Mouse (Mus musculus) CH12.LX (cell line): Measurements from ENCODE around the gene Sez6l2. TPM values are rescaled to one million over a fixed set of nuclear protein-coding genes. Genes with fewer than 3 reads are reported as not detected.

ENCODE experiments used
- DNase-seq: peaks from one replicate; pipeline ENCODE4 v3.0.0-alpha.2; 2013; ENCODE audit errors: extremely low read depth
- H3K27ac ChIP-seq: 2 replicates; pipeline ENCODE4 v1.5.1; 2012; ENCODE audit warnings: low read depth, mild to moderate bottlenecking, control low read depth, moderate library complexity; ENCODE audit not compliant: insufficient read depth
- H3K27me3 ChIP-seq: replicated peaks from 2 replicates; pipeline ENCODE3; 2012; ENCODE audit warnings: inconsistent platforms
- H3K36me3 ChIP-seq, 2 experiments: replicated peaks in 1 of 2; 2 replicates each; pipeline versions ENCODE3 to v1.6.1; 2012; ENCODE audit warnings: inconsistent platforms in 1 of 2, low read length in 1 of 2, mild to moderate bottlenecking in 1 of 2, mixed read lengths in 1 of 2, moderate library complexity in 1 of 2; ENCODE audit not compliant: control insufficient read depth in 1 of 2, insufficient read depth in 1 of 2
- H3K4me1 ChIP-seq, 2 experiments: 2 replicates each; pipeline ENCODE4 v1.6.1; 2012; ENCODE audit warnings: inconsistent platforms in 1 of 2, moderate library complexity in 1 of 2; ENCODE audit not compliant: insufficient read depth in 2 of 2, control insufficient read depth in 1 of 2
- H3K4me2 ChIP-seq: 2 replicates; pipeline ENCODE4 v1.6.1; 2012; ENCODE audit warnings: low read depth, mild to moderate bottlenecking, control low read depth; ENCODE audit not compliant: poor library complexity, insufficient read depth, severe bottlenecking
- H3K4me3 ChIP-seq, 3 experiments: fragments of 150-350 bp in 1 of 3; sonication (generic) in 1 of 3; replicated peaks in 1 of 3; 2 replicates each; pipeline versions ENCODE3 to v1.5.1; 2011 to 2012; ENCODE audit warnings: low read depth in 2 of 3, low read length in 2 of 3, mild to moderate bottlenecking in 2 of 3, moderate library complexity in 2 of 3, control low read depth in 1 of 3, improper control_type of control experiment in 1 of 3, inconsistent platforms in 1 of 3, mixed read lengths in 1 of 3; ENCODE audit not compliant: poor library complexity in 1 of 3
- H3K79me2 ChIP-seq: replicated peaks from 2 replicates; pipeline ENCODE4 v1.6.1; 2012; ENCODE audit warnings: mild to moderate bottlenecking, moderate library complexity; ENCODE audit not compliant: control insufficient read depth, poor library complexity, insufficient read depth, severe bottlenecking; ENCODE audit errors: extremely low read depth
- H3K9ac ChIP-seq: 2 replicates; pipeline ENCODE4 v1.6.1; 2012; ENCODE audit warnings: low read depth, mild to moderate bottlenecking, control low read depth, moderate library complexity; ENCODE audit not compliant: insufficient read depth
- H3K9me3 ChIP-seq: replicated peaks from 2 replicates; pipeline ENCODE3; 2012; ENCODE audit warnings: low read length, inconsistent platforms, mixed read lengths
- CHD2 ChIP-seq: IDR thresholded peaks from 2 replicates; pipeline ENCODE4 v1.6.1; 2011; ENCODE audit warnings: low read length, improper control_type of control experiment
- CTCF ChIP-seq, 2 experiments: IDR thresholded peaks in 1 of 2; conservative IDR thresholded peaks in 1 of 2; 2 replicates each; pipeline ENCODE4 v1.5.1; 2011 to 2012; ENCODE audit warnings: low read depth in 2 of 2, low read length in 2 of 2, improper control_type of control experiment in 1 of 2, inconsistent platforms in 1 of 2, mild to moderate bottlenecking in 1 of 2, moderate library complexity in 1 of 2
- ELF1 ChIP-seq: IDR thresholded peaks from 2 replicates; pipeline ENCODE4 v1.6.1; 2014; ENCODE audit warnings: low read depth, mild to moderate bottlenecking, inconsistent platforms, low read length, improper control_type of control experiment
- ETS1 ChIP-seq: conservative IDR thresholded peaks from 2 replicates; pipeline ENCODE4 v1.6.1; 2012; ENCODE audit warnings: low read depth, mild to moderate bottlenecking, inconsistent platforms, low read length, improper control_type of control experiment, moderate library complexity
- GABPA ChIP-seq: IDR thresholded peaks from 2 replicates; pipeline ENCODE4 v1.6.1; 2012; ENCODE audit warnings: low read depth, low read length, improper control_type of control experiment, inconsistent platforms; ENCODE audit not compliant: insufficient replicate concordance
- IRF4 ChIP-seq: IDR thresholded peaks from 2 replicates; pipeline ENCODE4 v1.6.1; 2014; ENCODE audit warnings: low read depth, mild to moderate bottlenecking, inconsistent platforms, low read length, improper control_type of control experiment
- JUND ChIP-seq: conservative IDR thresholded peaks from 2 replicates; pipeline ENCODE4 v1.6.1; 2011; ENCODE audit warnings: low read depth, low read length, improper control_type of control experiment
- KAT2A ChIP-seq: IDR thresholded peaks from 2 replicates; pipeline ENCODE4 v1.6.1; 2012; ENCODE audit warnings: low read length, improper control_type of control experiment, inconsistent platforms; ENCODE audit not compliant: insufficient replicate concordance
- MEF2A ChIP-seq: IDR thresholded peaks from 2 replicates; pipeline ENCODE4 v1.6.1; 2014; ENCODE audit warnings: low read depth, mild to moderate bottlenecking, inconsistent platforms, low read length, improper control_type of control experiment, borderline replicate concordance
- NELFE ChIP-seq: IDR thresholded peaks from 2 replicates; pipeline ENCODE4 v1.6.1; 2011; ENCODE audit warnings: low read depth, low read length, improper control_type of control experiment
- NRF1 ChIP-seq: IDR thresholded peaks from 2 replicates; pipeline ENCODE4 v1.6.1; 2014; ENCODE audit warnings: low read depth, mild to moderate bottlenecking, inconsistent platforms, low read length, improper control_type of control experiment, moderate library complexity
- PAX5 ChIP-seq: IDR thresholded peaks from 2 replicates; pipeline ENCODE4 v1.6.1; 2012; ENCODE audit warnings: low read length, inconsistent platforms, mixed read lengths
- POLR2A ChIP-seq: IDR thresholded peaks from 2 replicates; pipeline ENCODE4 v1.6.1; 2011; ENCODE audit warnings: low read depth, mild to moderate bottlenecking, improper control_type of control experiment, low read length
- POLR2AphosphoS2 ChIP-seq: IDR thresholded peaks from 2 replicates; pipeline ENCODE4 v1.6.1; 2011; ENCODE audit warnings: low read depth, low read length, improper control_type of control experiment
- RAD21 ChIP-seq: IDR thresholded peaks from 2 replicates; pipeline ENCODE4 v1.6.1; 2011; ENCODE audit warnings: low read depth, mild to moderate bottlenecking, low read length, improper control_type of control experiment, moderate library complexity
- SIN3A ChIP-seq: IDR thresholded peaks from 2 replicates; pipeline ENCODE4 v1.6.1; 2012; ENCODE audit warnings: low read length, improper control_type of control experiment, inconsistent platforms
- SMC3 ChIP-seq: IDR thresholded peaks from 2 replicates; pipeline ENCODE4 v1.6.1; 2011; ENCODE audit warnings: low read depth, low read length, improper control_type of control experiment
- TBP ChIP-seq: conservative IDR thresholded peaks from 2 replicates; pipeline ENCODE4 v1.6.1; 2011; ENCODE audit warnings: low read depth, low read length, improper control_type of control experiment
- TCF12 ChIP-seq: IDR thresholded peaks from 2 replicates; pipeline ENCODE4 v1.6.1; 2014; ENCODE audit warnings: low read depth, mild to moderate bottlenecking, inconsistent platforms, low read length, improper control_type of control experiment
- USF2 ChIP-seq: conservative IDR thresholded peaks from 2 replicates; pipeline ENCODE4 v1.6.1; 2011; ENCODE audit warnings: low read depth, low read length, improper control_type of control experiment
- ZC3H11A ChIP-seq: IDR thresholded peaks from 2 replicates; pipeline ENCODE4 v1.6.1; 2012; ENCODE audit warnings: low read depth, mild to moderate bottlenecking, inconsistent platforms, low read length, improper control_type of control experiment
- ZMIZ1 ChIP-seq: IDR thresholded peaks from 2 replicates; pipeline ENCODE4 v1.6.1; 2012; ENCODE audit warnings: low read depth, mild to moderate bottlenecking, inconsistent platforms, low read length, improper control_type of control experiment
- ZNF384 ChIP-seq: IDR thresholded peaks from 2 replicates; pipeline ENCODE4 v1.6.1; 2012; ENCODE audit warnings: low read depth, low read length, improper control_type of control experiment, inconsistent platforms
- dilution Hi-C: fragments of 300-500 bp; cut with MboI; formaldehyde crosslinking; loops from 2 replicates; pipeline ENCODE4 v1.14.3; 2020; ENCODE audit warnings: low sequenced_read_pairs; ENCODE audit not compliant: extremely low pct_unique_long_range_greater_than_20kb, extremely low pct_ligation_motif_present
- in situ Hi-C: fragments of 300-500 bp; cut with MboI; formaldehyde crosslinking; loops from 3 replicates; pipeline ENCODE4 v1.14.3; 2019; ENCODE audit warnings: low sequenced_read_pairs, low pct_ligation_motif_present, low pct_unique_long_range_greater_than_20kb, mixed read lengths
- polyA plus RNA-seq: library from polyadenylated mRNA; unstranded; fragments of >175 nt; gene quantifications from 2 replicates; pipeline ENCODE4 v1.2.1, GENCODE M21; 2012; ENCODE audit warnings: low read depth; ENCODE audit not compliant: insufficient read length
- total RNA-seq, 2 experiments: library from RNA; depleted of rRNA; stranded (reverse); fragments of 300-350 nt in 1 of 2; fragments of >200 nt in 1 of 2; gene quantifications; 2 replicates each; pipeline ENCODE4 v1.2.3; 2012 to 2014

The Sez6l2 gene
- total and polyA plus RNA-seq, 3 experiments = 7.2 to 29.3 (median 9.9) TPM

DNA sequence TGATC is 65.9 kb downstream of the Sez6l2 start, which contains the start of gene Pagr1b:
TSS of gene Pagr1b (minus strand) at position 4 of the 5 bp plus-strand sequence.
- in situ Hi-C loops (loop anchor here (5.0 to 10.0 kb wide), 2 partner anchors 54 to 311 kb away; partner anchors contain the start of gene Coro1a), dilution Hi-C loops (no loop called here)

DNA sequence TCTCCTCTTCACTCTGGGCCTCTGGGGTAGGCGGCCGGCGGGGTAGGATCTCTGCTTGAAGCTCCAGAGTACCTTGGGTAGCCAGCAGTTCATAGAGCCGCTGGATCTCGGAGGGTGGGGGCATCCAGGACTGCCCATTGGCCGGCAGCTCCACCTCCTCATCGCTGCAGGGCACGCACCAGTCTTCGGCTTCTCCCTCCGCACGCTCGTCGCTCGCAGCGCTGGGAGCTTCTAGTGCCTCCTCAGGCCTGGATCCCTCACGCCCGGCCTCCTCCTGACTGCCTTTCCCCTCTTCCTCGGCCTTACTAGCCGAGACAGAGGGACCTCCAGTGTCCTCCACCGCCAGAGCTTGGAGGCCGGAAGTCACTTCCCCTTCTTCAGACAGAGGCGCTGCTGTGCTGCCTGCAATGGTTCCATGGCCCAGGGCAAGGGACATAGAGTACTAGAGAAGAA is 66.1 kb downstream of the Sez6l2 start:
- Histone ChIP-seq H3K36me3 (peaks cover 6 to 50% of the 10 kb centered on the region in 2 experiments), H3K79me2 (peaks cover 14% of the 10 kb centered on the region), H3K9ac (peak overlapping the region; percentile 91), H3K27me3 (no peaks in the 10 kb centered on the region), H3K27ac (peak overlapping the region; percentile 80), H3K4me1 (peaks cover 22 to 70% of the 10 kb centered on the region in 2 experiments; a peak in 3 of 4 replicates), H3K9me3 (no peaks in the 10 kb centered on the region), H3K4me2 (peak overlapping the region; percentile 77), H3K4me3 (peak overlapping the region; percentile 65 to 92 (median 89))
- no peak for DNase-seq
- in situ Hi-C loops = loop anchor here (5.0 to 10.0 kb wide), 2 partner anchors 54 to 312 kb away; partner anchors contain the start of gene Coro1a
- dilution Hi-C loops = no loop called here
- TF ChIP-seq TCF12 = 0 out of 2 replicates have a peak, but pooled peaks have one; percentile 12
- TF ChIP-seq ELF1 = peak; percentile 66
- TF ChIP-seq JUND = no peak

More for the DNA sequence above, 65.9 kb downstream of the Sez6l2 start, which contains the start of gene Pagr1b:
- H3K4me1 ChIP-seq = peaks cover 22 to 70% of the 10 kb centered on the region in 2 experiments; a peak in 3 of 4 replicates
- TF ChIP-seq GABPA (no peak), TBP (no peak), NELFE (no peak), SMC3 (no peak), CTCF (conservative IDR thresholded peaks at IDR 0.05 in 1 of 2, IDR thresholded peaks at IDR 0.05 in 1 of 2; ENCODE audit: low read depth in 2 of 2, low read length in 2 of 2) (no peak), CHD2 (no peak), ZC3H11A (no peak), SIN3A (no peak), RAD21 (no peak)
- TF ChIP-seq, all 38 proteins: peak for 0
- Histone ChIP-seq H3K4me2 (peak within 1 kb of the TSS; percentile 77), H3K9ac (peak within 1 kb of the TSS; percentile 91), H3K79me2 (peaks cover 14% of the 10 kb centered on the region), H3K27ac (peak within 1 kb of the TSS; percentile 80), H3K27me3 (no peaks in the 10 kb centered on the region), H3K4me3 (peak within 1 kb of the TSS; percentile 65 to 92 (median 89)), H3K36me3 (peaks cover 6 to 50% of the 10 kb centered on the region in 2 experiments), H3K9me3 (no peaks in the 10 kb centered on the region)
- no peak for DNase-seq

DNA sequence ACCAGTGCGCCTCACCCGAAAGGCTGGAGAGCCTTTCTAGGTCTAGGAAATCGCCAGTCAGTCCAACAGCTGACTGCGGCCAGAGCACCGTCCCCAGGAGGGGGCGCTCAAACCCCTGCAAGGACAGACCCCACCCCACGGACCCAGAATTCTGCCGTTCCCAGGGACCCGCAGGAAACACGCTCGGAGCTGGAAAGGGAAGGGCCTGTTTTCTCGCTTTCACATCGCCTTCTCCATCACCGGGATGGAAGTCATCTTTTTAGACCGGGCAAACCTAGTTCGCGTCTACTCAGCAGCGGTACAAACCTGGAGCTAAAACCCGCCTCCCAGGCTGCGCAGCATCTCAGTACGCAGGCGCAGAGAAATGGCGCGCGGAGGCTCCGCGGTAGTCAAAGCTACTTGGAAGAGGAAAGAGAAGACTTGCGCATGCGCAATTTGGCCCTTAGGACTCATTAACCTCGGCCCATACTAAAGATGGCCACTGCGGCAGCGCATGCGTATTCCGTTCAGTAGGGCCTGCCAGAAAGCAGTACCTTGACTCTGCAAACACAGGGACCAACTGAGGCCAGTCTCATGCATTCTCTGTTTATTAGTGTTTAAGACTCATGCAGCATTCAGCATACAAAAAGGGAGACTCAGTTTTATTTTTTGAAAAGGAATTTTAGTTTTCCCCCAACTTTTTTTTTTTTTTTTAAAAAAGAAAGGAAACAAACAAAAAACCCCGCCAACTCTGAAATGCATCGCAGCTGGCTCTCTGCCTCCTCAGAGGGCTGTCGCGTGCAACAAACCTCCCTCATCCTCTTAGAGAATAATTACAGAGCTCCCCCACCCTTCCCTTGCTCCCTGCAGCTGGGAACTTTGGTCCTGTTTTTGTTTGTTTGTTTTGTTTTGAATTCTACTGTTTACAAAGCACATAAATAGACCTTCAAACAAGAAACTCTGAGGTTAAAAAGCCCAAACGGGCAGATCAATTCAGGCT is 66.9 kb downstream of the Sez6l2 start, which contains the start of gene Pagr1a:
TSS of gene Pagr1a (minus strand) at position 382 of the 979 bp plus-strand sequence.
- H3K9me3 ChIP-seq = no peaks in the 10 kb centered on the region
- peak within 1 kb of the TSS; percentile 80 for H3K27ac ChIP-seq
- H3K27me3 ChIP-seq = no peaks in the 10 kb centered on the region
- H3K36me3 ChIP-seq = peaks cover 8 to 53% of the 10 kb centered on the region in 2 experiments
- H3K4me1 ChIP-seq = peaks cover 22 to 70% of the 10 kb centered on the region in 2 experiments; a peak in 3 of 4 replicates
- peak within 1 kb of the TSS; percentile 77 for H3K4me2 ChIP-seq
- peak within 1 kb of the TSS; percentile 91 for H3K9ac ChIP-seq
- peak within 1 kb of the TSS; percentile 65 to 92 (median 89) for H3K4me3 ChIP-seq
- peak; percentile 100 for DNase-seq
- peaks cover 14% of the 10 kb centered on the region for H3K79me2 ChIP-seq
- dilution Hi-C loops = no loop called here
- in situ Hi-C loops = loop anchor here (5.0 to 10.0 kb wide), 2 partner anchors 55 to 312 kb away; partner anchors contain the start of gene Coro1a
- TF ChIP-seq RAD21 (peak; percentile 45), MEF2A (peak; percentile 23; the same call in 1 of the 2 replicates), GABPA (no peak; the same call in 1 of the 2 replicates), NELFE (peak; percentile 85), NRF1 (peak; percentile 98), ETS1 (no peak), POLR2AphosphoS2 (no peak; the same call in 1 of the 2 replicates), POLR2A (peak; percentile 74), PAX5 (no peak), ZNF384 (peak; percentile 66; the same call in 1 of the 2 replicates), KAT2A (peak; percentile 88; the same call in 1 of the 2 replicates), ELF1 (peak; percentile 83), JUND (no peak), ZMIZ1 (peak; percentile 11; the same call in 1 of the 2 replicates), USF2 (no peak), TBP (no peak; the same call in 1 of the 2 replicates), IRF4 (peak; percentile 21; the same call in 1 of the 2 replicates)
